Mouse (Mus musculus) hindbrain, embryonic 15.5 days (tissue): ENCODE measurements at regions not wholly inside any gene's neighbourhood (a gene's known extent, or its start where the extent isn't known, plus 50 kb on each side); places are given as distances from the start of the nearest gene placed in this dataset.

ENCODE experiments used
- ATAC-seq: fragments of 200-750 bp; cut with Nextera tagmentation; 2 replicates; pipeline ENCODE4 v1.8.0; 2017; ENCODE audit warnings: low read depth, moderate number of reproducible peaks, moderate TSS enrichment; ENCODE audit not compliant: low FRiP score
- H3K27ac ChIP-seq: fragments of 300-500 bp; sonication (generic); replicated peaks from 2 replicates; pipeline ENCODE4 v1.5.1; 2015; ENCODE audit warnings: mild to moderate bottlenecking, inconsistent platforms
- H3K27me3 ChIP-seq: fragments of 300-500 bp; sonication (generic); 2 replicates; pipeline ENCODE4 v1.6.1; 2015; ENCODE audit warnings: control low read depth, inconsistent platforms
- H3K36me3 ChIP-seq: fragments of 300-500 bp; sonication (generic); 2 replicates; pipeline ENCODE4 v1.6.1; 2015; ENCODE audit warnings: control low read depth, inconsistent platforms
- H3K4me1 ChIP-seq: fragments of 300-500 bp; sonication (generic); replicated peaks from 2 replicates; pipeline ENCODE4 v1.6.1; 2015; ENCODE audit warnings: control low read depth, inconsistent platforms
- H3K4me2 ChIP-seq: fragments of 300-500 bp; sonication (generic); 2 replicates; pipeline ENCODE4 v1.6.1; 2015; ENCODE audit warnings: moderate library complexity, mild to moderate bottlenecking, inconsistent platforms
- H3K4me3 ChIP-seq: fragments of 300-500 bp; sonication (generic); 2 replicates; pipeline ENCODE4 v1.5.1; 2015; ENCODE audit warnings: mild to moderate bottlenecking, inconsistent platforms
- H3K9ac ChIP-seq: fragments of 300-500 bp; sonication (generic); 2 replicates; pipeline ENCODE4 v1.6.1; 2015; ENCODE audit warnings: inconsistent platforms
- H3K9me3 ChIP-seq: fragments of 300-500 bp; sonication (generic); 2 replicates; pipeline ENCODE4 v1.6.1; 2016; ENCODE audit warnings: control low read depth, inconsistent platforms
- WGBS: fragments of 180-500 bp; shearing (Covaris S2); methylation state at CpG from one replicate; pipeline ENCODE4 v1.1.7; 2015; 5-methylcytosine and 5-hydroxymethylcytosine counted together

DNA sequence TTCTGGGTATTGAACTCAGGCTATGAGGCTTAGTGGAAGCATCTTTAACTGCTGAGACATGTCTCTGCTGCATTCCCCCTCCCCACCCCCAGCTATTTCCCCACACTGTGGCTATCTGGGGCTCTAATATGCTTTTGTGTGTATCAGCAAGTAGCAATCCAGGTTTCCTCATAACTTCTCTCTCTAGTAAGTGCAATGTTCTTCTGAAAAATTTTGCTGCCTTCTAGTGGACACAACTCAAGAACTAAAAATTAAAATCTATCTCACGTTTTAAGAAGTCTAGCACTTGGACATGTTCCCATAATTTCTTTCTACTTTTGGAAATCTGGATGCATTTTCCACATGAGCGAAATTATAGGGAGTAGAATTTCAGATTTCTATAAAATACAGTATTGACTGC is 50.3 kb upstream of the D16Ertd472e start:
- no peak for ATAC-seq
- Histone ChIP-seq H3K9ac (no peak overlapping the region), H3K27me3 (no peaks in the 10 kb centered on the region), H3K4me2 (no peak overlapping the region), H3K4me3 (no peak overlapping the region), H3K36me3 (no peaks in the 10 kb centered on the region), H3K4me1 (no peaks in the 10 kb centered on the region), H3K27ac (no peak overlapping the region), H3K9me3 (no peaks in the 10 kb centered on the region)
- 72% methylated on average over 2 of the region's 2 CpGs for WGBS
